Mouse (Mus musculus) G1E (cell line): ENCODE measurements at regions not wholly inside any gene's neighbourhood (a gene's known extent, or its start where the extent isn't known, plus 50 kb on each side); places are given as distances from the start of the nearest gene placed in this dataset.

ENCODE experiments used
- ATAC-seq: 2 replicates; pipeline ENCODE4 v1.8.0; 2016; ENCODE audit warnings: mild to moderate bottlenecking; ENCODE audit not compliant: insufficient number of reproducible peaks, poor library complexity, low FRiP score, severe bottlenecking; ENCODE audit errors: extremely low read depth
- DNase-seq: peaks from one replicate; pipeline ENCODE4 v3.0.0; 2012; ENCODE audit warnings: low spot score
- H3K27me3 ChIP-seq: 2 replicates; pipeline ENCODE4 v1.6.1; 2012; ENCODE audit warnings: mild to moderate bottlenecking, low read length, inconsistent platforms; ENCODE audit not compliant: insufficient read depth
- H3K36me3 ChIP-seq: replicated peaks from 2 replicates; pipeline ENCODE3; 2012; ENCODE audit warnings: mild to moderate bottlenecking, inconsistent platforms
- H3K4me1 ChIP-seq: 2 replicates; pipeline ENCODE4 v1.6.1; 2012; ENCODE audit warnings: low read depth, low read length, inconsistent platforms, mixed read lengths; ENCODE audit not compliant: insufficient read depth
- H3K4me3 ChIP-seq: 2 replicates; pipeline ENCODE4 v1.5.1; 2012; ENCODE audit warnings: low read depth, mild to moderate bottlenecking, inconsistent platforms, low read length, moderate library complexity, mixed read lengths
- H3K9me3 ChIP-seq: replicated peaks from 2 replicates; pipeline ENCODE4 v1.6.1; 2012; ENCODE audit warnings: inconsistent platforms
- CTCF ChIP-seq: IDR thresholded peaks from 2 replicates; pipeline ENCODE4 v1.5.1; 2012; ENCODE audit warnings: low read depth, low read length, inconsistent platforms, mixed read lengths
- GATA1 ChIP-seq: IDR thresholded peaks from 2 replicates; pipeline ENCODE4 v1.6.1; 2012; ENCODE audit warnings: borderline replicate concordance, low read length, inconsistent platforms, mixed read lengths
- GATA2 ChIP-seq: IDR thresholded peaks from 2 replicates; pipeline ENCODE4 v1.6.1; 2012; ENCODE audit warnings: low read depth, low read length, inconsistent platforms, borderline replicate concordance
- POLR2AphosphoS5 ChIP-seq: IDR thresholded peaks from 2 replicates; pipeline ENCODE4 v1.6.1; 2012; ENCODE audit warnings: low read depth, low read length, inconsistent platforms; ENCODE audit not compliant: insufficient replicate concordance
- TAL1 ChIP-seq: conservative IDR thresholded peaks from 2 replicates; pipeline ENCODE4 v1.6.1; 2012; ENCODE audit warnings: low read depth, low read length, inconsistent platforms, mixed read lengths

DNA sequence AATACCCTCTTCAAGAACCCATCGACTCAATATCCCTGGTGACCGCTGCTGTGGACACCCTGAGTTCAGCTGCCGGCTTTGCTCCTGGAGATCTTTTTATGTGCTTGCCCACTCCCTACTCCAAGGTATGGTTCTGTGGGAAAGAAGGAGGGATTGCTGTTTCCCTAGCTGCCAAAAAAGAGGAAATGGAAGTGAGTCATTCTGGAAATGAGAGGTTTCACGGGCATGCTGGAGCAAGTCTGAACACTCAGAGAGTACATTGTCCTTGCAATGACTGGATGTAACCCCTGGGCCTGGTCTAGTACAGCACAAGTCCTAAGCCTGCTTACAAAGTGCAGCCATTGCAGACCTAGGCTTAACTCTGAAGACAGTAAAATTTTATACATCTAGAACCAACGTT, 589.4 kb upstream of the Klf4 start:
- no peak for DNase-seq
- no peak overlapping the region for H3K4me3 ChIP-seq
- no peaks in the 10 kb centered on the region for H3K27me3 ChIP-seq
- TF ChIP-seq GATA1 = no peak
- no peak for TF ChIP-seq POLR2AphosphoS5
- no peak for TF ChIP-seq TAL1
- no peak for TF ChIP-seq GATA2
- no peak for TF ChIP-seq CTCF
- 0 out of 2 replicates have a peak, but pooled peaks cover 12% of the 10 kb centered on the region for H3K9me3 ChIP-seq
- no peak for ATAC-seq
- H3K36me3 ChIP-seq = no peaks in the 10 kb centered on the region
- H3K4me1 ChIP-seq = no peaks in the 10 kb centered on the region

GRCm38 (mm10) chr4:56120357-56120756, 588.1 kb upstream of the Klf4 start:
- H3K9me3 ChIP-seq = 0 out of 2 replicates have a peak, but pooled peaks cover 12% of the 10 kb centered on the region
- no peaks in the 10 kb centered on the region for H3K36me3 ChIP-seq
- no peak overlapping the region for H3K4me3 ChIP-seq
- TF ChIP-seq POLR2AphosphoS5 (no peak), CTCF (no peak)
- DNase-seq (no peak), ATAC-seq (no peak)
- no peaks in the 10 kb centered on the region for H3K4me1 ChIP-seq
- H3K27me3 ChIP-seq = no peaks in the 10 kb centered on the region

DNA sequence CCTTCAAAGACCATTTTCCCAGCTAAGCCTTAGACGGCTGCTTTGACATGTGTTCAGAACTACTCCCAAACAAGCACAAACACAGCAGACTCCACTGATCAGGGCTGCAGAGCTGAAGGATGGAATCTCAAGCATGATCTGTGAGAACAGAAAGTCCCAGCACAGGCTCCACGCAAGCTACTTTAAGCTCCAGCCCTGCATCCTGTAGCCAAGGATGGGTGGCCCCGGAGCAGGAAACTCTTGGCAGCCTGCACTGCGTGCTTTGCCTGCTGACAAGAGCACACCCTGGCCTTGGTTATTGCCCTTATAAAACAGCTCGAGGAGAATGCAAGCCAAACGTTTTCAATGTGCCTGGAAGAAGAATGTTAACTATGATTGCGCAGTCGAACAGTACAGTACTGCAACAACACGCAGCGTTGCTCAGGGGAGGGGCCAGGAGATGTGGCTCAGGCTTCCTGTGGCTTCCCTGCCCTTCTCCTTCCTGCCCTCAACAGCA, 581.5 kb upstream of the Klf4 start:
- ATAC-seq (no peak), DNase-seq (no peak)
- Histone ChIP-seq H3K27me3 (no peaks in the 10 kb centered on the region), H3K4me3 (no peak overlapping the region), H3K9me3 (peaks cover 17% of the 10 kb centered on the region), H3K36me3 (no peaks in the 10 kb centered on the region), H3K4me1 (no peaks in the 10 kb centered on the region)
- TF ChIP-seq CTCF (no peak), POLR2AphosphoS5 (no peak), TAL1 (no peak), GATA1 (no peak), GATA2 (no peak)

- H3K4me1 ChIP-seq = no peaks in the 10 kb centered on the region
- ATAC-seq = no peak
- no peak overlapping the region for H3K4me3 ChIP-seq
Measured at GRCm38 (mm10) chr4:56112931-56113700, 580.9 kb upstream of the Klf4 start.

GRCm38 (mm10) chr4:56106962-56107361, 574.7 kb upstream of the Klf4 start:
- ATAC-seq (no peak), DNase-seq (no peak)
- TF ChIP-seq TAL1 (no peak), POLR2AphosphoS5 (no peak), GATA2 (no peak), GATA1 (no peak), CTCF (no peak)
- Histone ChIP-seq H3K36me3 (no peaks in the 10 kb centered on the region), H3K9me3 (0 out of 2 replicates have a peak, but pooled peaks cover 5% of the 10 kb centered on the region), H3K4me3 (no peak overlapping the region), H3K27me3 (no peaks in the 10 kb centered on the region), H3K4me1 (no peaks in the 10 kb centered on the region)

More at GRCm38 (mm10) chr4:56112931-56113700, 580.9 kb upstream of the Klf4 start:
- DNase-seq = no peak
- Histone ChIP-seq H3K27me3 (no peaks in the 10 kb centered on the region), H3K9me3 (peaks cover 17% of the 10 kb centered on the region), H3K36me3 (no peaks in the 10 kb centered on the region)
- TF ChIP-seq CTCF = no peak

GRCm38 (mm10) chr4:56102314-56102713, 570.0 kb upstream of the Klf4 start:
- ATAC-seq (no peak), DNase-seq (no peak)
- no peaks in the 10 kb centered on the region for H3K4me1 ChIP-seq
- no peaks in the 10 kb centered on the region for H3K27me3 ChIP-seq
- no peak overlapping the region for H3K4me3 ChIP-seq
- no peaks in the 10 kb centered on the region for H3K36me3 ChIP-seq
- no peak for TF ChIP-seq CTCF
- TF ChIP-seq GATA2 = no peak
- TF ChIP-seq GATA1 = no peak
- TF ChIP-seq TAL1 = no peak
- no peak for TF ChIP-seq POLR2AphosphoS5
- H3K9me3 ChIP-seq = peaks cover 7% of the 10 kb centered on the region

DNA sequence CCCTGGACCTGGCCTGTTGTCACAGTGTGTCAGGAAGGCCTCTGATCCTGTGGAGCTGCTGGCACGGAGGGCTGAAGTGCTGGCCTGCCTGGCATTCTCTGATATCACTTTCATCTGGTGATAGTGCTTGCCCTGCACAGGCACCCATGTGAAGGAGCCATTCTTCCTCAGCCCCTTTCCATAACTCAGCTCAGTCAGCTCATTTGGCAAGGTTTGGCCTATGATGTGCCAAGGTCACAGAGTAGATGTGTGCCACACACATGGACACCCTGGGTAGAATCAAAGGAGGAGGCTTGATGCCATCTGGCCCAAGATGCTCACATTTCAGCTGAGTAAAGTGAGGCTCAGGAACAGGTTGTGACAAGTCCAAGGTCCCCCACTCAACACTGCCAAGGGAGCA, 558.5 kb upstream of the Klf4 start:
- no peak for ATAC-seq
- H3K4me3 ChIP-seq = no peak overlapping the region
- no peaks in the 10 kb centered on the region for H3K4me1 ChIP-seq
- no peak for TF ChIP-seq GATA1
- TF ChIP-seq CTCF = no peak
- no peak for TF ChIP-seq TAL1
- no peak for TF ChIP-seq GATA2
- TF ChIP-seq POLR2AphosphoS5 = no peak
- H3K27me3 ChIP-seq = no peaks in the 10 kb centered on the region
- H3K9me3 ChIP-seq = peaks cover 20% of the 10 kb centered on the region
- H3K36me3 ChIP-seq = no peaks in the 10 kb centered on the region
- no peak for DNase-seq
